Mouse (Mus musculus) liver, postnatal 0 days (tissue): ENCODE results near the gene Golgb1.
"Not testable (repeated sequence)": the region's sequence is repeated elsewhere in the genome, so short reads cannot be mapped to it uniquely, and the experiment has no call there.

Experiments
- CTCF ChIP-seq: sonication (generic); IDR thresholded peaks from 2 replicates; pipeline ENCODE4 v1.5.1; 2016; ENCODE audit warnings: antibody characterized with exemption, low read depth
- EP300 ChIP-seq: IDR thresholded peaks from 2 replicates; pipeline ENCODE4 v1.6.1; 2016; ENCODE audit warnings: antibody characterized with exemption, low read depth, mild to moderate bottlenecking

DNA sequence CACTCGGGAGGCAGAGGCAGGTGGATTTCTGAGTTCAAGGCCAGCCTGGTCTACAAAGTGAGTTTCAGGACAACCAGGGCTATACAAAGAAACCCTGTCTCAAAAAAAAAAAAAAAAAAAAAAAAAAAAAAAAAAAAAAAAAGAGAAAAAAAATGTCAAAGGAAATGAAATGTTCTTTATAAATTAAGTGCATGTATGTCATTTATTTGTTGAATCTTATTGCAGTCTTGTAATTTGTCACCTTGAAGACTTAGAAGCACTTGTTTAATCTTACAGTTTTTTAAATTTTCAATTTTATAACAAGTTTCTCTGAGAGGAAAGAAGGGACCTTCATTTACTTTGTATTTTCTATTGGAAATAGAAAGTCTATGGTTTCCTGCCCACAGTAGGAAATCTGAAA lies 28.0 kb upstream of the Golgb1 start:
- TF ChIP-seq CTCF, EP300: not testable (repeated sequence)
